Mouse (Mus musculus) lung, embryonic 16.5 days (tissue): ENCODE results near the gene Snrpg. TPM values are rescaled to one million over a fixed set of nuclear protein-coding genes. Genes with fewer than 3 reads are reported as not detected.

Source experiments
- polyA plus RNA-seq: library from polyadenylated mRNA; unstranded; fragments of >200 nt; fragmentation: Nextera tagmentation; extraction: Ambion mirVana; gene quantifications from 2 replicates; pipeline ENCODE4 v1.2.1, GENCODE M21; 2015

Gene Snrpg
- polyA plus RNA-seq, 1 experiment from 2014 or later, result 523 TPM

Other genes starting within 250 kb of the Snrpg start
- 3.8 and 4.3 TPM in 2 replicates for gene Tgfa, start 176.1 kb upstream of the Snrpg start, polyA plus RNA-seq
- gene Fam136a, start 5.7 kb upstream of the Snrpg start, polyA plus RNA-seq, result 91.8 and 98.7 TPM in 2 replicates
- 85.4 and 88.9 TPM in 2 replicates for gene Pcyox1, start 25.9 kb downstream of the Snrpg start, polyA plus RNA-seq
- gene Tia1, start 32.9 kb downstream of the Snrpg start, polyA plus RNA-seq, result 176 and 177 TPM in 2 replicates
- not detected in 2 replicates for gene Gm44790, start 55.4 kb downstream of the Snrpg start, polyA plus RNA-seq
- gene C87436, start 67.1 kb downstream of the Snrpg start, polyA plus RNA-seq, result 23.8 and 26.7 TPM in 2 replicates
- 168 and 192 TPM in 2 replicates for gene Pcbp1, start 155.0 kb downstream of the Snrpg start, polyA plus RNA-seq